Mouse (Mus musculus): Measurements from ENCODE around the gene Imp3.

The Imp3 gene

DNA sequence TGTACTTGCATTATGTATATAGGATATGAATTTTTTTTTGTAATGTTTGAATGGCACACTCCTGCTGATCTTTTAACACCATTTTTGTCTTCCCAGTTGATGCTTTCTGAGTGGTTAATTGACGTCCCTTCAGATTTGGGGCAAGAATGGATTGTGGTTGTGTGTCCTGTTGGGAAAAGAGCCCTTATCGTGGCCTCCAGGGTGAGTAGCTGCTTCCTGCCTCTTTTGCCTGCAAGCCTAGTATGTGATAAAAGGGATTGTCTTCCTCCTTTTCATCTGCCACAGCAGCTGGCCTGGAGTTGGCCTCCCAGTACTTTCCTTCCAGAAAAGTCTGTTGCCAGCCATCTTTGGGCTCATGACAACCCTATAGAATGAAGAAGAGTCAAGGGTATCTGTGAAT is 32.9 kb downstream of the Imp3 start:
- DNase-seq (ENCODE audit: low read depth, low spot score), result no peak

DNA sequence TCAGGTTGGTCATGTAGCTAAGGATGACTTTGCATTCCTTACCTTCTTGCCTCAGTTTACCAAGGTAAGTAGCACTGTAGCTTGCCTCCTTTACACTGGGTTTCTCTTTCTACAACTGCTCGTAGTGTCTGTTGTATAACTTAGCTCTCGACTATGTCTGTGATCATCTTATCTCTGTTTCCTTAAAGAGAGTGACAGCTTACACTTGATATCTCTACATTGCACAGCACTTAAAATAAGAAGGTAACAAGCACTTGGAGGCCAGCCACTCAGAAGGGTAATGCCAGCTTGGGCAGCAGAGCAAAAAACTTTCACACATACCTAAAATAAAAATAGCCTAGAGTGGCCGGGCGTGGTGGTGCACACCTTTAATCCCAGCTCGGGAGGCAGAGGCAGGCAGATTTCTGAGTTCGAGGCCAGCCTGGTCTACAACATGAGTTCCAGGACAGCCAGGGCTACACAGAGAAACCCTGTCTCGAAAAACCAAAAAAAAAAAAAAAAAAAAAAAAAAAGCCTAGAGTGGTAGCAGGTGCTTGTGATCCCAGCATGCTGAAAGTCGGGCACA is 36.8 kb downstream of the Imp3 start:
- no peak for DNase-seq (ENCODE audit: low read depth, low spot score)

DNA sequence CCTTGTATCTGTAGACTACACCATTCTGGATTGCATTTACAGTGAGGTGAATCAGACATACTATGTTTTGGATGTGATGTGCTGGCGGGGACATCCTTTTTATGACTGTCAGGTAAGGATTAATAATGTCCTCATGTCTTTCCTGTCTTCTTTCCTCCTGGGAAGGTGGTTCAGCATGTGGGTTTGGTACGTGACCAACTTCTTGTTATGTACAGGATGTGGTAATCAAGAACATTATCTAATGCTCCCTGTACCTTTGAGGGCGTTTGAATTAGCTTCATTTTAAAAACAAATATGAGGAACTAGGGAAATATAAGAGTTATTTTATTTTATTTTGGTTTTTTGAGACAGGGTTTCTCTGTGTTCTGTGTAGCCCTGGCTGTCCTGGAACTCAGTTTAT is 37.9 kb downstream of the Imp3 start:
- no peak for DNase-seq (ENCODE audit: low read depth, low spot score)

DNA sequence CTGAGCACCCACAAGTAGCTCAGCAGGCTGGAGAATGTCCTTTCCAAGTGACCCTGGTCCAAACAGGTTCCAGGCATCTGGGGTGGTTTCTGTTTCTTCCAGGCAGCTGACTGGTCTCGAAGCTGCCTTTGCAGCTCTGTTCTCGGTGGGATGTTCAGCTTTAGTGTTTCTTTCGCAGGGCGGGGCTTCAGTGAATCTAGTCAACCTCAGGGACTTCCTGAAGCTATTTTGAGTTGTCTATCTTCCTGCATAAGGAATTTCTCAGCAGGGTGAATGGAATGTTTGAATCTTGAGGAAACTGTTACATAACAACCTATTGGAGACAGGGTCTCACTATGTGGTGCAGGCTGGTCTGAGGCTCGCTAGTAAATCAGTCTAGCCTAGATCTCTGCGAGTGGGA is 42.9 kb downstream of the Imp3 start:
- DNase-seq (ENCODE audit: low read depth, low spot score), result no peak

DNA sequence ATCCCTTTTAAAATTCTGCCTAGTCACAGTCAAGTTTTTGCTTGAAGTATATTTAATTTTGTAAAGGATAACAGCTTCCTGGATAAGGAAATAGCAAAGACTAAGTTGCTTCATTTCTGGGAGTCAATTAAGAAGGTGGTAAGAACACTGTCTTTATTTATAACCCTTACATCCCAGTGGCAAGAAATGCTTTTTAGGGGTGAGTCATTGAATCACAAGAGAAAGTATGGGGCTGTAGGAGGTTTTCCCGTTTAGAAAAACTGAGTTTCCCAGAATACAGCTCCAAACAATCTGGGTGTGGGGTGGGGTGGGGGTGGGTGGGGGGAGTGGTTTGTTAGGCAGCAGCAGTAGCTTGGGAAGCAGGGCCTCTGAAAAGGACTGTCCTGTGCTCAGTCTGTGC is 44.2 kb downstream of the Imp3 start:
- DNase-seq (ENCODE audit: low read depth, low spot score), result no peak
